Mouse (Mus musculus) A20 (cell line): ENCODE measurements around the gene Akt2.

Experiments
- DNase-seq: peaks from one replicate; pipeline ENCODE4 v3.0.0-alpha.2; 2011; ENCODE audit warnings: low read depth, low spot score

Gene Akt2

DNA sequence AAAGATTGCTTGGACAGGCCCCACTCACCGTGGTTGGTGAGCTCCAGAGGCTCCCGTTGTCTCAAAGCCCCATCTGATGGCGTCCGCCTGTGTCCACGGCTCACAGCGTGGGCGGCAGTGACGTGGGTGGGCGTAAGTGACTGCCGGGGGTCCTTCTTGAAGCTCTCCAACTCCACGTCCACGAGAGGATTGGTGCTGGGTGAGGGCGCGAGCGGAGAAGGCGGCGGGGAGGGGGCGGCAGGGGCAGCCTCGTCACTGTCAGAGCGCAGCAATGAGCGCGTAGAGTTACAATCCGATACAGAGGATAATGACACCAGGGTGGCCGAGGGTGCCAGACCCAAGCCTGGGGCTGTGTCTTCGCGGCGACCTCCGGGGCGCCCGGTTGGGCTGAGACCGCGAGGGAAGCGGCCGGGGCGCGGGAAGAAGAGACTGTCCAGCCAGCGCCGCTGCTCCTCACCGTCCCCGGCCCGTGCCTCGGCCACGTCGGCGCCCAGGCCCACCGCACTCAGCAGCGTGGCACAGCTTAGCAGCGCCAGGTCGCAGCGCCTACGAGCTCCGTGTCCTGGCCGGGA lies 66.6 kb downstream of the Akt2 start:
- DNase-seq = no peak

- DNase-seq = no peak
Observed at GRCm38 (mm10) chr7:27658712-27659663, 67.6 kb downstream of the Akt2 start.

GRCm38 (mm10) chr7:27662038-27662437 lies 70.7 kb downstream of the Akt2 start:
- DNase-seq = no peak

DNA sequence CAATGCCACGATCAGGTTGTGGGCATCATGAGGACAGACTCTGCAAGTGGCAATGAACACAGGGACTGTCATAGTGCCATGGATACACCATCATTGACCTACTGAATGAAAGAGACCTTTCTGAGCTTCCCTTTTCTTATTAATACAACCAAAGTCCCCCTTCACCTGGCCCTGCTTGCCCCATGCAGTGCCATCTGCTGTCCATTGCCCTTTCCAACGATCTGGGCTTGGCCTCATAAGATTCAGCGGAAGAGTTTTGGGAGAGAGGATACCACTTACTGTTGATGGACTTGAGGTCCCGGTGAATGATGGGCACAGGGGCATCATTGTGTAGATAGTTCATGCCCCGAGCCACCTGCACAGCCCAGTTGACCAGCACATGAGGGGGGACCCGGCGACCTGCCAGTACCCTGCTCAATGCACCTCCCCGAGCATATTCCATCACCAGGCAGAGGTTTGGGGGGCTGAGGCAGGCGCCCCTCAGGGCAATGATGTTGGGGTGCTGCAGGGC lies 81.8 kb downstream of the Akt2 start:
- DNase-seq = peak; percentile 31

- no peak for DNase-seq
Observed at GRCm38 (mm10) chr7:27673575-27674131, 82.3 kb downstream of the Akt2 start.

DNA sequence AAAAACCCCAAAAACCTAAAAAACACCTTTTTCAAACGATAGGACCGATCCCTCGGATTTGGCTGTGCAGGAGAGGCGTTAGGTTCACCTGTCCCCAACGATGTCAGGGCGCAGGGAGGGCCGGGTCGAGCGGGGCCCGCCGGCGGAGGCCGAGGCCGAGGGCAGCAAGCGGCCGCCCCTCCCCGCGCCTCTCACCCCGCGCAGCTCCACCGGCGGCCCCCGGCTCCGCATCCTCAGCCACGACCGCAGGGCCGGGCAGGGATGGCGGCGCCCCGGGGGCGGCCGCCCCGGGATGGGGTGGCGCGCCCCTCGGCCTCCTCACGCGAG lies 82.8 kb downstream of the Akt2 start:
- no peak for DNase-seq

DNA sequence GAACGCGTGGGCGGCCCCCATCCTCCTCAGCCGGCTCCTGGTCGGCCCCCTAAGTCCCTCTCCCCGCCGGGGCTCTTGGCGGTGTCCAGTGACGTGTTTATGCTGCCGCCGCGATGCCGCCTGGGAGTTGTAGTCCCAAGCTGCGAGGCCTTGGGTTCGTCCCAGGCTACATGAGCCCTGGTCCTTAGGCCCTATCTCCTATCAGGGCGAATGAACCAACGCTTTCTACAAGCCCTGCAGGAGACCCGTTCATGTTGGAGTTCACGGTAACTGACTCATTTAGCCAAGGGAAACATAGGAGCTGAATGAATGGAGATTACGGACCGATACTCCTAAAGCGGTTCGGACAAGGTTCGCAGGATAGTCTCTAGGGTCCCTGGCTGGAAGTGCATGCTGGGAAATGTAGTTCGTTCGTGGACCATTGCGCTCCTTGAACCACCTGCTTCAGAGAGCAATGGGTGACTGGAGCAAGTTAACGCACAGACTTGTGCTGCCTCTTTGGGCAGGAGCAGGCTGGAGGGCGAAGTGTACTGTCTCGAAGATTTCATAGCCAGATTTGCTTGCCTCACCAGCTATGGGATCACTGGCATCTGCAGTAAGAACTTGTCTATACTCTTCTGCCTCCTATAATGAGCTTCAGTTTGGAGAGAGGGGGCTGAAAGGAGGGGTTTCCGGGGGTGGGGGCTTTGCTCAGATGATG lies 83.3 kb downstream of the Akt2 start, which contains the start of gene Map3k10:
Gene Map3k10 (minus strand): TSS at position 77 of the 700 bp plus-strand sequence.
- DNase-seq = peak; percentile 99

GRCm38 (mm10) chr7:27675222-27675612 lies 83.9 kb downstream of the Akt2 start:
- no peak for DNase-seq

DNA sequence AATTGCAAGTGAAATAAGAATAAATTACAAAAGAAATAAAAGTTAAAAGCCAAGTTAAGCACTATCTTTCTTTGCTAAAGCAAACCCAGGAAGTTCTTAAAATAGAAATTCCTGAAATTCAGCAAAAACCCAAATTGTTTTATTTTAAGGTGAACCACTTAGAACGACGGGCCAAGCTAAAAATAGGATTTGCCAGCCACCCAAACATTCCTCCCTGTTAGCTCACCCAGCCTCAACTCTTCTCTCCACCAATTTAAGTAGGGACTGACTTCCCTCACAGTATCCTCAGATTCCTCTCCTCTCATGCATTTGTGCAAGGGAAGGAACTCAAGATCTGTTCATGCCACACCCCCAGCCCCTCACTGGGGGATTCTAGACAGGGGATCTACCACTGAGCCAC lies 91.9 kb downstream of the Akt2 start:
- DNase-seq = no peak

- no peak for DNase-seq
Observed at GRCm38 (mm10) chr7:27685220-27685619, 93.9 kb downstream of the Akt2 start.

- DNase-seq = peak; percentile 73
Observed at GRCm38 (mm10) chr7:27685681-27686080, 94.3 kb downstream of the Akt2 start.

DNA sequence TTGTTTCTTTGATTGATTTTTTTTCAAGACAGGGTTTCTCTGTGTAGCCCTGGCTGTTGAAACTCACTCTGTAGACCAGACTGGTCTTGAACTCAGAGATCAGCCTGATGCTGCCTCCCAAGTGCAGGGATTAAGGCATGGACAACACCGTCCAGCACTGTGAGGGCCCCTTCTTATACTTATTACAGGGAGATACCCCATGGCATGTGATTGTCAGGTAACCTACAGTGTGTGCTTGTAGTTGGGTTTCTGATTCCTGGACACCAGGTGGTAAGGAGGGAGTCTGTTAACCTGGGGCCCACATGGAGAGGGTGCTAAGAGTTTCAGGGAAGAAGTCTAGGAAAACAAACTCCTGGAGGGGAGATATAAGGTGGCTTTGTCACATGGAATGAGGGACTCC lies 95.7 kb downstream of the Akt2 start:
- DNase-seq = peak; percentile 20

GRCm38 (mm10) chr7:27687836-27688235 lies 96.5 kb downstream of the Akt2 start:
- no peak for DNase-seq

DNA sequence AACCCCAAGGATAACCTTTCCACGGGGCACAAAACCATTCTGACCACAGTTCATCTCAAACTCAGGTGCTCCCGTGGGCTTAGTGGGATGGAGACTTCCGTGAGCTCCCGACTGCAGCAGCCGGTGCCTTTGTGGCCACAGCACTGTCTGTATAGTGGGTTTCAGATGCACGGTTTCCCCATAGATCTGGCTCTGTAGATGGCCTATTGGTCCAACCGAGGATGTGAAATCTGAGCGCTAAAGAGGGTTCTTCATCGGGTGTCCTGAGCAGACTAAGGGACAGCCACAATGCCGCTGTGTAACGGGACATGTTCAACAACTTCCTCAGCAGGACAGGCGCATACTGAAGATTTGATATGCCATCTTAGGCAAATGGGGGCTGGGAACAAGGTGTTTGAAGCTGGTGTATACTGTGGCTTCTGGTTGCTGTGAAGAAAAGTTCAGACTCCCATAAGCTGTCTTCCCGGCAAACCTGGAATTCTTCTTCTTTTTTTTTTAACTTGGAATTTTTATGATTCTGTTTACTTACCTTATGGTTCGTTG lies 97.0 kb downstream of the Akt2 start:
- peak; percentile 61 for DNase-seq

DNA sequence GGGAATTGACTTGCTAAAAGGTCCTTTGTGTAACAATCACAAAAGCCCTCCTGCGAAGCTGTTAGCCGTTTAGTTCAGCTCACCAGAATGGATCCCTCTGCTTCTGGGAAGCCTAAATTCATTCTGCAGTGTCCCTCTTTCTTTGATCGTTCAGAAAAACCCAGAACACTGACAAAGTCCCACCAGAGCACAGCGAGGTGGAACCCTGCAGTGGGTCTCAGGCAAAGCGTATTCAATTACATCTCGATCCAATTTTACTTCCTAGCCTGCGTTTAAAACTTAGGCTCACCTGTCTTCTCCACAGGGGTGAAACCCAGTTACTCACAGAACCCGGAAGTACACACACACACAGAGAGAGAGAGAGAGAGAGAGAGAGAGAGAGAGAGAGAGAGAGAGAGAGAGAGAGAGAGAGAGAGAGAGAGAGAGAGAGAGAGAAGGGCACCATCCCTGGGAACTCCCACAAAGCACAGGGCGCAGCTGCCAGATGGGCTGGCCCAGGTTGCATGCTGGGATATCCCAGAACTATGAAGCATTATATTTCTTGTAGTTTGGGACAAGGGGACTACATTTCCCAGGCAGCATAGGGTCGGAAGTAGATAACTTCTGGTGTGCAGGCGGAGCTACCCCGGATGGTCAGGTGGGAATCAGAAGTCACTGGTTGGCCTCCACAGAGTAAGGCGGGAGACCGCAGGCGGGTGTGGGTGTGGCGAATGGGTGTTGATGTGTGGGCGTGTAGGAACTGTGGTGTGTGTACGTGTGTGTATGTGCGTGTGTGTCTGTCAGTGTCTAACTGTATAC lies 97.7 kb downstream of the Akt2 start, which contains the start of gene Zfp607b:
Gene Zfp607b (plus strand): TSS at position 526 of the 798 bp plus-strand sequence.
- peak; percentile 98 for DNase-seq
